ENCODE assay signal across 8 mouse cellular contexts in the genomic region with DNA sequence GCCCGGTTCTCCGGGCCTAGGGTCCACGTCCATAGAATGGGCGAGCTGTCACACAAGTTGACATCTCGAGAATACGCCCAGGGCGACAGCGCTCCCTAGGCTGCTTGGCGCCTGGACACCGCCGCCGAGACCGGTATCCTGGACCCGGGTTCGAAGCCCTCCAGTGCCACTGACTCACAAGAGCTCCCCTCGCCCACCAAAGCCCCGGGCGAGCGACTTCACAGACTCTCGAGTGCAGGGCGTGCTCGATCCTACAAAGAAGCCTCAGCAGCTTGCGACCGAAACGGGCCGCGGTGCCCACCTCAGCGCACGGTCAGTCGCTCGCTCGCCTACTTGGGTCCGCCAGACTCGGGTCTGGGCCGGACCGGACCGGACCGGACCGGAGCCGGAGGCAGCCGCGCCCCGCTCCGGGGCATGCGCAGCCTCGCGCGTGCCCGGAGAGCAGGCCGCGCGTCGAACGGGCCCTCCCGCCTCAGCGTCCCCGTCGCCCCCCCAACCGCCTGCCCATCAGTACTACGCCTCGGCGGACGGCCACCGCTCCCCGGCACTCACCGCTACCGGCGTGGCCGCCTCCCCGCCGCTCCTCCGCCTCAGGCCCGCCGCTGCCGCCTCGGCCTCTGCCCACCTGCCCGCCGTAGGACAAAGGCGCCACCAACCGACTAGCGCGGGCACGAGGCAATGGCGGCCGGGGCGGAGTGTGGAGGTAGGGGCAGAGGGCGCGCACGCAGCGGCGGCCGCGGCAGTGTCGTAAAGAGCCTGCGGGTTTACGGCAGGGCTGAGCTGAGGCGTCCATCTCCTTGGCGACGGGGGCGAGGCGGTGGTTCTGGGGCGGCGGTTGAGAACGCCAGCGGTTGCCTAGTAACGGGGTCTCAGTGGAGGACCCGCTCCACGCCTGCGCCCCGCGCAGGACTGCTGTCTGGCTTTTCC. TPM values are rescaled to one million over a fixed set of nuclear protein-coding genes. Genes with fewer than 3 reads are reported as not detected.
DNase-seq lines count a peak whose midpoint lies in the region; ATAC-seq lines count a peak whose summit lies in the region.

A gene (minus strand): TSS at position 737 of the 927 bp plus-strand sequence.

- peak; percentile 97 for ATAC-seq in inflammation-experienced regulatory T-cells, adult 6 months
- peak; percentile 96 for ATAC-seq in megakaryocyte-erythroid progenitor cell, adult 5-6 weeks (replicated peaks; ENCODE audit: low FRiP score, low TSS enrichment, poor library complexity, severe bottlenecking)

- intact Hi-C loops in gastrocnemius, postnatal 14 days (cut with DNase I; ENCODE audit: low total_unique reads): loop anchor here (5.0 kb wide), 1 partner anchor 82 kb away; no protein-coding TSS in a partner anchor
- intact Hi-C loops in left cerebral cortex, postnatal 10 days (cut with DNase I): loop anchor here (5.0 kb wide), 1 partner anchor 67 kb away; no protein-coding TSS in a partner anchor

- peak; percentile 95 for DNase-seq in adipocyte (ENCODE audit: low spot score)
- peak; percentile 100 for DNase-seq in embryo, embryonic 10 days (ENCODE audit: low spot score)
- DNase-seq in gastrocnemius, postnatal 14 days: peak; percentile 98
- DNase-seq in left cerebral cortex, postnatal 10 days (ENCODE audit: extremely low spot score in 1 of 2, low spot score in 2 of 2): peak; percentile 98 to 99
- DNase-seq in right cerebral cortex, postnatal 25 days: peak; percentile 99
- DNase-seq in urinary bladder, postnatal 4 days (ENCODE audit: low spot score in 2 of 2): peak; percentile 97 to 99

RNA-seq across cellular contexts. Expression of the gene that starts here (rescaled TPM):
- 10 to 100 TPM; 12.3 TPM for total RNA-seq in gastrocnemius, postnatal 14 days (2021)
- polyA plus RNA-seq in inflammation-experienced regulatory T-cells, adult 6 months (2017; shearing (Covaris generic)): 10 to 100 TPM; 15.3 to 40.6 (median 24.8) TPM
- 10 to 100 TPM; 61.1 to 61.2 TPM for total RNA-seq in left cerebral cortex, postnatal 10 days (2021)
- total RNA-seq in megakaryocyte-erythroid progenitor cell, adult 5-6 weeks (2014; fragmentation: Nextera tagmentation): 38.4 and 44.2 TPM in 2 replicates
- total RNA-seq in megakaryocyte-erythroid progenitor cell, adult 5-6 weeks (2017): 41.2 and 42.4 TPM in 2 replicates

Comparison
In these comparisons a context has a peak if more than half of its experiments do, and no peak if none do; other contexts are left out.
1. Peak in every context shown above with its lines: DNase-seq and ATAC-seq.